Mouse (Mus musculus) heart, postnatal 0 days (tissue): Measurements from ENCODE around the gene Zscan12.

Source experiments
- CTCF ChIP-seq: IDR thresholded peaks from 2 replicates; pipeline ENCODE4 v1.5.1; 2016; ENCODE audit warnings: antibody characterized with exemption, control low read depth, low read depth
- EP300 ChIP-seq: IDR thresholded peaks from 2 replicates; pipeline ENCODE4 v1.6.1; 2016; ENCODE audit warnings: antibody characterized with exemption, low read depth

DNA sequence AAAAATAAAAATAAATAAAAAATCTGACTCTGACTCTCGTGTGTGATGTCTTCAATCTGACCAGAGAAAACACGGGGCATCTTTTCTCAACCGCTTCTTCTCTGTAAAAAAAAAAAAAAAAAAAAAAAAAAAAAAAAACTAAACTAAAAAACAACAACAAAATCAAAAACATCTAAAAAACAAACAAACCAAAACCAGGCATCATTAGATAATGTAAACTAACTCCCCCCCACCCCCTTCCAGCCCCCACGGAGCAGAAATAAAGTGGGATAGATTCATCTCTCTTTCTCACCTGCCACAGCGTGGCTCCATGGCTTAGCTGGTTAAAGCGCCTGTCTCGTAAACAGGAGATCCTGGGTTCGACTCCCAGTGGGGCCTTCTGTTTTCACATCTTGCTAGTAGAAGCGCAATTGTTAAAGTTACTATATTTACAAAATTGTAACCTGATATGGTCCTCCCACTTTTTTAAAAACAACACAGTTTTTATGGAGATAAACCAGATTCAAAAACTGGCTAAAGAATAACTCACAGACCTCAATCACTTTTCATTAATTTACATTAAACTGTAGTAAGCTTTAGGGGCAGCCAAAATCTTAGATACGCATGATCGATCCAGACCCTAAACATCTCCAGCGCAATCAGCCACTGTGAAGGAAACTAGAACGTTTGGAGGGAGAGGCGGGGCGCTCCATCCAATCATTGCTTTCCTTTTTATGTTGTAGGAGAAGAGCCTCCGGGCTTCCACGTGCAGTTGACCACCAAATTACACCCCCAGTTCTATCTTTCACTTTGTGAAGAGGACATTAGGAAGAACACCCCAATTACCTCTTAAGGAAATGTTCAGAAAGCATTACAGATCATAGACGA lies 39.9 kb upstream of the Zscan12 start:
- TF ChIP-seq CTCF = no peak
- no peak for TF ChIP-seq EP300
